Mouse (Mus musculus) CH12.LX (cell line): Measurements from ENCODE around the gene Vwde. TPM values are rescaled to one million over a fixed set of nuclear protein-coding genes. Genes with fewer than 3 reads are reported as not detected.
A peak's percentile ranks its signal among the peaks of the same experiment; 100 is the strongest.

ENCODE experiments used
- DNase-seq: peaks from one replicate; pipeline ENCODE4 v3.0.0-alpha.2; 2013; ENCODE audit errors: extremely low read depth
- H3K27ac ChIP-seq: 2 replicates; pipeline ENCODE4 v1.5.1; 2012; ENCODE audit warnings: low read depth, mild to moderate bottlenecking, control low read depth, moderate library complexity; ENCODE audit not compliant: insufficient read depth
- H3K27me3 ChIP-seq: replicated peaks from 2 replicates; pipeline ENCODE3; 2012; ENCODE audit warnings: inconsistent platforms
- H3K36me3 ChIP-seq, 2 experiments: replicated peaks in 1 of 2; 2 replicates each; pipeline versions ENCODE3 to v1.6.1; 2012; ENCODE audit warnings: inconsistent platforms in 1 of 2, low read length in 1 of 2, mild to moderate bottlenecking in 1 of 2, mixed read lengths in 1 of 2, moderate library complexity in 1 of 2; ENCODE audit not compliant: control insufficient read depth in 1 of 2, insufficient read depth in 1 of 2
- H3K4me1 ChIP-seq, 2 experiments: 2 replicates each; pipeline ENCODE4 v1.6.1; 2012; ENCODE audit warnings: inconsistent platforms in 1 of 2, moderate library complexity in 1 of 2; ENCODE audit not compliant: insufficient read depth in 2 of 2, control insufficient read depth in 1 of 2
- H3K4me2 ChIP-seq: 2 replicates; pipeline ENCODE4 v1.6.1; 2012; ENCODE audit warnings: low read depth, mild to moderate bottlenecking, control low read depth; ENCODE audit not compliant: poor library complexity, insufficient read depth, severe bottlenecking
- H3K4me3 ChIP-seq, 3 experiments: fragments of 150-350 bp in 1 of 3; sonication (generic) in 1 of 3; replicated peaks in 1 of 3; 2 replicates each; pipeline versions ENCODE3 to v1.5.1; 2011 to 2012; ENCODE audit warnings: low read depth in 2 of 3, low read length in 2 of 3, mild to moderate bottlenecking in 2 of 3, moderate library complexity in 2 of 3, control low read depth in 1 of 3, improper control_type of control experiment in 1 of 3, inconsistent platforms in 1 of 3, mixed read lengths in 1 of 3; ENCODE audit not compliant: poor library complexity in 1 of 3
- H3K79me2 ChIP-seq: replicated peaks from 2 replicates; pipeline ENCODE4 v1.6.1; 2012; ENCODE audit warnings: mild to moderate bottlenecking, moderate library complexity; ENCODE audit not compliant: control insufficient read depth, poor library complexity, insufficient read depth, severe bottlenecking; ENCODE audit errors: extremely low read depth
- H3K9ac ChIP-seq: 2 replicates; pipeline ENCODE4 v1.6.1; 2012; ENCODE audit warnings: low read depth, mild to moderate bottlenecking, control low read depth, moderate library complexity; ENCODE audit not compliant: insufficient read depth
- H3K9me3 ChIP-seq: replicated peaks from 2 replicates; pipeline ENCODE3; 2012; ENCODE audit warnings: low read length, inconsistent platforms, mixed read lengths
- CHD1 ChIP-seq: IDR thresholded peaks from 2 replicates; pipeline ENCODE4 v1.6.1; 2012; ENCODE audit warnings: low read depth, low read length, improper control_type of control experiment, inconsistent platforms
- CTCF ChIP-seq, 2 experiments: IDR thresholded peaks in 1 of 2; conservative IDR thresholded peaks in 1 of 2; 2 replicates each; pipeline ENCODE4 v1.5.1; 2011 to 2012; ENCODE audit warnings: low read depth in 2 of 2, low read length in 2 of 2, improper control_type of control experiment in 1 of 2, inconsistent platforms in 1 of 2, mild to moderate bottlenecking in 1 of 2, moderate library complexity in 1 of 2
- E2F4 ChIP-seq: IDR thresholded peaks from 2 replicates; pipeline ENCODE4 v1.6.1; 2011; ENCODE audit warnings: low read depth, low read length, improper control_type of control experiment; ENCODE audit not compliant: insufficient replicate concordance
- ELF1 ChIP-seq: IDR thresholded peaks from 2 replicates; pipeline ENCODE4 v1.6.1; 2014; ENCODE audit warnings: low read depth, mild to moderate bottlenecking, inconsistent platforms, low read length, improper control_type of control experiment
- GABPA ChIP-seq: IDR thresholded peaks from 2 replicates; pipeline ENCODE4 v1.6.1; 2012; ENCODE audit warnings: low read depth, low read length, improper control_type of control experiment, inconsistent platforms; ENCODE audit not compliant: insufficient replicate concordance
- IRF4 ChIP-seq: IDR thresholded peaks from 2 replicates; pipeline ENCODE4 v1.6.1; 2014; ENCODE audit warnings: low read depth, mild to moderate bottlenecking, inconsistent platforms, low read length, improper control_type of control experiment
- KAT2A ChIP-seq: IDR thresholded peaks from 2 replicates; pipeline ENCODE4 v1.6.1; 2012; ENCODE audit warnings: low read length, improper control_type of control experiment, inconsistent platforms; ENCODE audit not compliant: insufficient replicate concordance
- MAFK ChIP-seq: IDR thresholded peaks from 2 replicates; pipeline ENCODE4 v1.6.1; 2011; ENCODE audit warnings: low read length, improper control_type of control experiment; ENCODE audit not compliant: insufficient replicate concordance
- MAZ ChIP-seq: IDR thresholded peaks from 2 replicates; pipeline ENCODE4 v1.6.1; 2012; ENCODE audit warnings: low read depth, mild to moderate bottlenecking, inconsistent platforms, low read length, improper control_type of control experiment, moderate library complexity
- NELFE ChIP-seq: IDR thresholded peaks from 2 replicates; pipeline ENCODE4 v1.6.1; 2011; ENCODE audit warnings: low read depth, low read length, improper control_type of control experiment
- NRF1 ChIP-seq: IDR thresholded peaks from 2 replicates; pipeline ENCODE4 v1.6.1; 2014; ENCODE audit warnings: low read depth, mild to moderate bottlenecking, inconsistent platforms, low read length, improper control_type of control experiment, moderate library complexity
- RAD21 ChIP-seq: IDR thresholded peaks from 2 replicates; pipeline ENCODE4 v1.6.1; 2011; ENCODE audit warnings: low read depth, mild to moderate bottlenecking, low read length, improper control_type of control experiment, moderate library complexity
- RCOR1 ChIP-seq: conservative IDR thresholded peaks from 2 replicates; pipeline ENCODE4 v1.6.1; 2012; ENCODE audit warnings: low read depth, mild to moderate bottlenecking, inconsistent platforms, low read length, improper control_type of control experiment
- SMC3 ChIP-seq: IDR thresholded peaks from 2 replicates; pipeline ENCODE4 v1.6.1; 2011; ENCODE audit warnings: low read depth, low read length, improper control_type of control experiment
- TBP ChIP-seq: conservative IDR thresholded peaks from 2 replicates; pipeline ENCODE4 v1.6.1; 2011; ENCODE audit warnings: low read depth, low read length, improper control_type of control experiment
- TCF12 ChIP-seq: IDR thresholded peaks from 2 replicates; pipeline ENCODE4 v1.6.1; 2014; ENCODE audit warnings: low read depth, mild to moderate bottlenecking, inconsistent platforms, low read length, improper control_type of control experiment
- USF1 ChIP-seq: IDR thresholded peaks from 2 replicates; pipeline ENCODE4 v1.6.1; 2014; ENCODE audit warnings: low read depth, mild to moderate bottlenecking, inconsistent platforms, low read length, improper control_type of control experiment
- ZKSCAN1 ChIP-seq: IDR thresholded peaks from 2 replicates; pipeline ENCODE4 v1.6.1; 2012; ENCODE audit warnings: low read depth, inconsistent platforms, low read length, improper control_type of control experiment, borderline replicate concordance
- ZMIZ1 ChIP-seq: IDR thresholded peaks from 2 replicates; pipeline ENCODE4 v1.6.1; 2012; ENCODE audit warnings: low read depth, mild to moderate bottlenecking, inconsistent platforms, low read length, improper control_type of control experiment
- dilution Hi-C: fragments of 300-500 bp; cut with MboI; formaldehyde crosslinking; loops from 2 replicates; pipeline ENCODE4 v1.14.3; 2020; ENCODE audit warnings: low sequenced_read_pairs; ENCODE audit not compliant: extremely low pct_unique_long_range_greater_than_20kb, extremely low pct_ligation_motif_present
- in situ Hi-C: fragments of 300-500 bp; cut with MboI; formaldehyde crosslinking; loops from 3 replicates; pipeline ENCODE4 v1.14.3; 2019; ENCODE audit warnings: low sequenced_read_pairs, low pct_ligation_motif_present, low pct_unique_long_range_greater_than_20kb, mixed read lengths
- polyA plus RNA-seq: library from polyadenylated mRNA; unstranded; fragments of >175 nt; gene quantifications from 2 replicates; pipeline ENCODE4 v1.2.1, GENCODE M21; 2012; ENCODE audit warnings: low read depth; ENCODE audit not compliant: insufficient read length
- total RNA-seq, 2 experiments: library from RNA; depleted of rRNA; stranded (reverse); fragments of 300-350 nt in 1 of 2; fragments of >200 nt in 1 of 2; gene quantifications; 2 replicates each; pipeline ENCODE4 v1.2.3; 2012 to 2014

Vwde gene
- total and polyA plus RNA-seq, 3 experiments: not detected

DNA sequence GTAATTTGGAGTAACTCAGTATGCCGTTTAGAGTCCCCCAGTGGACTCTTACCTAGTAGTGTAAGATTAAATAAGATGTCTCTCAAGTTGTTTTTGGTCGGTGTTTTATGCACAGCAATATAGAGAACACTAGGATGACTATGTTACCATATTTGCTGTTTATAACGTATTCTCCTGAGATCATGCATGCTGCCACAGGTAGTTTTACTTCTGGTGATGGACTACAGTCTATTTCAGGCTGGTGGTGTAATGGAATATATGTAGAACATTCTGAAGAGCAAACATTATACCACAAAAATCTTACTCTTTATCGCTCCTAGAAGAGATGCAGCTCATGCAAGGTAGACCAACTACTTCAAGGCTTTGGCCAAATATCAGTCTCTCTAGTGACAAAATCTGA, 30.6 kb upstream of the Vwde start (continued):
- TF ChIP-seq NELFE (no peak), RAD21 (no peak), GABPA (no peak), CHD1 (no peak), ZKSCAN1 (no peak), TBP (no peak), ELF1 (no peak), KAT2A (no peak), E2F4 (no peak)
- TF ChIP-seq, all 38 proteins: peak for 8

- H3K9ac ChIP-seq: no peak overlapping the region
- no peaks in the 10 kb centered on the region for H3K4me1 ChIP-seq
- H3K27me3 ChIP-seq: no peaks in the 10 kb centered on the region
- no peak overlapping the region for H3K4me3 ChIP-seq
- DNase-seq: peak; percentile 39
- no peak overlapping the region for H3K27ac ChIP-seq
- dilution Hi-C loops: no loop called here
- no peaks in the 10 kb centered on the region for H3K36me3 ChIP-seq
- in situ Hi-C loops: no loop called here
- H3K9me3 ChIP-seq: no peaks in the 10 kb centered on the region
- H3K79me2 ChIP-seq: no peaks in the 10 kb centered on the region
- TF ChIP-seq CTCF (conservative IDR thresholded peaks at IDR 0.05 in 1 of 2, IDR thresholded peaks at IDR 0.05 in 1 of 2; ENCODE audit: low read depth in 2 of 2, low read length in 2 of 2) (peak; percentile 23 to 79; a peak in 3 of 4 replicates), SMC3 (peak; percentile 72), ZMIZ1 (no peak), MAFK (no peak), RCOR1 (no peak), E2F4 (no peak), RAD21 (peak; percentile 84), MAZ (no peak), USF1 (no peak), IRF4 (no peak), TCF12 (no peak), TBP (no peak), NELFE (no peak), NRF1 (no peak), ZKSCAN1 (no peak)
- H3K4me2 ChIP-seq: no peak overlapping the region
Observed at GRCm38 (mm10) chr6:13248317-13248969, 23.7 kb upstream of the Vwde start.
